Mouse (Mus musculus) limb, embryonic 12.5 days (tissue): ENCODE results near the gene Terf2. TPM values are rescaled to one million over a fixed set of nuclear protein-coding genes. Genes with fewer than 3 reads are reported as not detected.

Source experiments
- ATAC-seq: fragments of 200-750 bp; cut with Nextera tagmentation; 2 replicates; pipeline ENCODE4 v1.8.0; 2017; ENCODE audit warnings: low read depth, moderate TSS enrichment; ENCODE audit not compliant: insufficient number of reproducible peaks, insufficient read depth, low FRiP score, low TSS enrichment
- H3K27ac ChIP-seq: fragments of 300-500 bp; sonication (generic); 2 replicates; pipeline ENCODE4 v1.5.1; 2016; ENCODE audit warnings: mild to moderate bottlenecking, moderate library complexity
- H3K27me3 ChIP-seq: fragments of 300-500 bp; sonication (generic); 2 replicates; pipeline ENCODE4 v1.6.1; 2016; ENCODE audit warnings: mild to moderate bottlenecking, moderate library complexity
- H3K36me3 ChIP-seq: fragments of 300-500 bp; sonication (generic); 2 replicates; pipeline ENCODE4 v1.6.1; 2016; ENCODE audit warnings: mild to moderate bottlenecking, moderate library complexity
- H3K4me1 ChIP-seq: fragments of 300-500 bp; sonication (generic); replicated peaks from 2 replicates; pipeline ENCODE4 v1.6.1; 2016
- H3K4me2 ChIP-seq: fragments of 300-500 bp; sonication (generic); 2 replicates; pipeline ENCODE4 v1.6.1; 2016; ENCODE audit warnings: mild to moderate bottlenecking, moderate library complexity
- H3K4me3 ChIP-seq: fragments of 300-500 bp; sonication (generic); replicated peaks from 2 replicates; pipeline ENCODE4 v1.5.1; 2016; ENCODE audit warnings: mild to moderate bottlenecking
- H3K9ac ChIP-seq: fragments of 300-500 bp; sonication (generic); replicated peaks from 2 replicates; pipeline ENCODE4 v1.6.1; 2016; ENCODE audit warnings: mild to moderate bottlenecking, moderate library complexity
- H3K9me3 ChIP-seq: fragments of 300-500 bp; sonication (generic); 2 replicates; pipeline ENCODE4 v1.6.1; 2016; ENCODE audit warnings: mild to moderate bottlenecking, moderate library complexity
- WGBS: fragments of 180-500 bp; shearing (Covaris S2); methylation state at CpG from one replicate; pipeline ENCODE4 v1.1.7; 2016; 5-methylcytosine and 5-hydroxymethylcytosine counted together
- microRNA-seq: library from miRNA; unstranded; fragments of <30 nt; microRNA quantifications from one replicate; pipeline ENCODE4, GENCODE M21; 2017
- polyA plus RNA-seq: library from polyadenylated mRNA; unstranded; fragments of >200 nt; fragmentation: Nextera tagmentation; extraction: Ambion mirVana; gene quantifications from 2 replicates; pipeline ENCODE4 v1.2.1, GENCODE M21; 2016

Gene Terf2
- polyA plus RNA-seq, 1 experiment from 2014 or later, result 24.1 TPM

DNA sequence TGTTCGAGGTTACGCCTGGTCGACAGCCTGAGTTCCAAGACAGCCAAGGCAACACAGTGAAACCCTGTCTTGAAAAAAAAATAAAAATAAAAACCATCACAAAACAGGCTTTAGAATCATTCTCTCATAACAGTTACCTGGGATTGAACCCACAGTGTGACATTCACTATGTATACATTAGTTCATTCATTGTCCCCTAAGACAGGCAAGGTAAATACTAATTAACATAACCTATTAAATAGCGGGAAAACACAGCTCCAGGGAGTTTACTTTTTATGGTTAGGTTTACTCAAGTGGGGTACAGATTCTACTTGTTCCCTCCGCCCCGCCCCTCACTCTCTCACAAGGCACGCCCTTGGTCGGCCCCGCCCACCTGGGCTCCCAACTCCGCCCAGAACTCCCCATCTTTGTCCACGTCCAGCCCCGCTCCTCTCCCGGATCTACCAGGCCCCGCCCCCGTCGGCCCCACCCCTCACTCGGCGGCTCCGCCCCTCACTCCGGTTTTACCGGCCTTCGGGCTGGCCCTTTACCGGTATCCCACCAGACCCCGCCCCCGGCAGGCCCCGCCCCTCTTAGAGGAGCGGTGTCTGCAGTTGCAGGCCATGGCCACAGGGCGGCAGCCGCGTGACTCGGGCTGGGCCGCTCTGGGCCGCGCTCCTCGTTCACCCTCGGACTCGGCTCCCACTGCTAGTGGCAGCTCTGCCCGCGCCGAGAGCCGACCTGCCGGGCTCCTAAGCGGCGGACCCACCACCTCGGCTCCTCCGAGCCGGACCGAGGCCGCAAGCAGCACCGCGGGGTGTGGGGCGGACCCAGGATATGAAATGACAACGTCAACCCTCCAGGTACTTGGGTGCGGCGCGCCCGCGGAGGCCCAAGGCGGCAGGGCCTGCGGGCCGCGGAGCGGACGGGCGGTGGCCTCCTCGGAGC, 65.4 kb downstream of the Terf2 start, which contains the start of gene Vps4a:
TSS of gene Vps4a (plus strand) at position 573 of the 927 bp plus-strand sequence.
- Histone ChIP-seq H3K9ac (peak within 1 kb of the TSS; percentile 95), H3K36me3 (peaks cover 11% of the 10 kb centered on the region; the same call in 1 of the 2 replicates), H3K27me3 (no peaks in the 10 kb centered on the region), H3K4me1 (peaks cover 15% of the 10 kb centered on the region), H3K27ac (peak within 1 kb of the TSS; percentile 76), H3K9me3 (no peaks in the 10 kb centered on the region), H3K4me3 (peak within 1 kb of the TSS; percentile 99), H3K4me2 (peak within 1 kb of the TSS; percentile 87)
- whole genome bisulfite sequencing, result 5% methylated on average over 65 of the region's 66 CpGs
- ATAC-seq, result peak; percentile 91

DNA sequence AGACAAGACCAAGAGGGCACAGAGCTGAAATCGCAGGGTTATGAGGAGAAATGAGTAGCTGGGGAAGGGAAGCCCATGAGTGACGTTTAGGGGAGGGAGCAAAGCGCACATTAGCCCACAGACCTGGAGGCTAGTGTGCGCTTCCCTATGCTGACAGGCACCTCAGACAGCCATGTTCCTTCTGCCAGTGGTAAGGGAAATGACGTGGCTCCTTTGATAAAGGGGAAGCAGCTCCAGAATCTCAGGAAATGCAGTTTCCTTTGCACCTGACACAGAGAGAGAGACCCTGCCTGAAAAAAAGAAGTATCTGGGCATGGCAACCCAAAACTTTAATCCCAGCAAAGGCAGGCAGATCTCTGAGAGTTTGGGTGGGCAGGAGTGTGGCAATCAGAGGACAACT, 66.3 kb downstream of the Terf2 start:
- H3K27me3 ChIP-seq, result no peaks in the 10 kb centered on the region
- ATAC-seq, result no peak
- no peak overlapping the region for H3K4me3 ChIP-seq
- no peak overlapping the region for H3K9ac ChIP-seq
- no peak overlapping the region for H3K4me2 ChIP-seq
- H3K4me1 ChIP-seq, result peaks cover 15% of the 10 kb centered on the region
- WGBS, result 75% methylated on average over 5 of the region's 5 CpGs
- H3K27ac ChIP-seq, result no peak overlapping the region
- no peaks in the 10 kb centered on the region for H3K9me3 ChIP-seq
- 0 out of 2 replicates have a peak, but pooled peaks cover 4% of the 10 kb centered on the region for H3K36me3 ChIP-seq

DNA sequence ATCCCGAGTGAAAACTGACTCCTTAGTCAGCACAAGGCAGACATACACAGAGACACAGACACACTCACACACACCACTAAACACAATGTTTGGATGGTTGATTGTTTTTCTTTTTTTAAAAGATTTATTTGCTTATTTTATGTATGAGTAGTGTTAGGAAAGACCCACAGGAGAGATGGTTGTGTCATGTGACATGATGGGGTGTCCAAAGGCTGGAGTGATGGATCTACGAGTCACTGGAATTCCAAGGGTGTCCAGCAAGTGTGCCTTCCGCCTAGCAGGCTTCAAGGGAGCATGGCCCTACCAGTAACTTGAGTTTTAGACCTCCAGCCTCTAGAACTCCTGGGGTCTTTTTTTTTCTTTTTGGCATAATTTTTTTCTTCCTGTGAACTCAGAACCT, 67.0 kb downstream of the Terf2 start:
- no peak for ATAC-seq
- peaks cover 15% of the 10 kb centered on the region for H3K4me1 ChIP-seq
- no peak overlapping the region for H3K4me2 ChIP-seq
- H3K4me3 ChIP-seq, result no peak overlapping the region
- H3K27me3 ChIP-seq, result no peaks in the 10 kb centered on the region
- H3K9ac ChIP-seq, result no peak overlapping the region
- H3K36me3 ChIP-seq, result no peaks in the 10 kb centered on the region
- H3K9me3 ChIP-seq, result no peaks in the 10 kb centered on the region
- 77% methylated on average over 3 of the region's 3 CpGs for WGBS
- no peak overlapping the region for H3K27ac ChIP-seq

DNA sequence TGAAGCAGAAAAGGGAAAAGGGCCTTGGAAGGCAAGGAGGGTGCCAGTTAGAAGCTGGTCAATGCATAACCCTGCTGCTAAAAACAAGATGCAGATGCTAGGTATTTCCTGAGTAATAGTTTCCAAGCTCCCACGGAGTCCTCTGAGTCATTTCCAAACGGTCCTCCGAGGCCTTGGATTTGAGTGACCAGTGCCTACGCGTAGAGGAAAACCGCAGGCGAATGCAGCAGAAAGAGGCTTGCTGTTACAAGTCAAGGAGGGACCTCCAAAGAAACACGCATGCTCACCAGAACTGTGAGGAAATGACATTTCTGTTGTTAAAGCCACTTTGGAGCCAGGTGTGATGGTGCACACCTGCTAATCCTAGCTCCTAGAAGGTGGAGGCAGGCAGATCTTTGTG, 72.9 kb downstream of the Terf2 start:
- ATAC-seq, result no peak
- Histone ChIP-seq H3K9ac (no peak overlapping the region), H3K4me3 (no peak overlapping the region), H3K9me3 (no peaks in the 10 kb centered on the region), H3K4me1 (no peaks in the 10 kb centered on the region), H3K4me2 (no peak overlapping the region), H3K36me3 (0 out of 2 replicates have a peak, but pooled peaks cover 4% of the 10 kb centered on the region), H3K27ac (no peak overlapping the region), H3K27me3 (no peaks in the 10 kb centered on the region)
- WGBS, result 90% methylated on average over 8 of the region's 8 CpGs

Small RNAs within 50 kb of the gene (microRNA-seq; reads per million reads assigned to microRNA genes)
- gene Mir7075, result 0.70 reads per million

Other genes starting within 250 kb of the Terf2 start
- gene Has3, start 226.3 kb downstream of the Terf2 start, polyA plus RNA-seq, result 0.10 and 0.20 TPM in 2 replicates
- 67.9 and 74.5 TPM in 2 replicates for gene Utp4, start 202.9 kb downstream of the Terf2 start, polyA plus RNA-seq
- gene Sntb2, start 160.8 kb downstream of the Terf2 start, polyA plus RNA-seq, result 18.6 and 19.7 TPM in 2 replicates
- gene Vps4a, start 65.3 kb downstream of the Terf2 start, polyA plus RNA-seq, result 75.4 and 78.0 TPM in 2 replicates
- gene Pdf, start 47.9 kb downstream of the Terf2 start, polyA plus RNA-seq, result 58.2 and 61.4 TPM in 2 replicates
- gene Cog8, start 39.9 kb downstream of the Terf2 start, polyA plus RNA-seq, result 45.2 and 48.4 TPM in 2 replicates
- gene Nip7, start 39.7 kb downstream of the Terf2 start, polyA plus RNA-seq, result 95.4 and 103 TPM in 2 replicates
- gene Tmed6, start 30.9 kb downstream of the Terf2 start, polyA plus RNA-seq, result not detected in 2 replicates
- gene Cyb5b, start 54.1 kb upstream of the Terf2 start, polyA plus RNA-seq, result 96.6 and 101 TPM in 2 replicates
- gene Nfat5, start 196.9 kb upstream of the Terf2 start, polyA plus RNA-seq, result 18.5 and 21.7 TPM in 2 replicates